Mouse (Mus musculus) bone marrow macrophage, adult 2 months (primary cell): ENCODE results near the gene Lancl3.

Experiments used
- CTCF ChIP-seq: IDR thresholded peaks from 2 replicates; pipeline ENCODE4 v1.5.1; 2012; ENCODE audit warnings: low read depth, mild to moderate bottlenecking, low read length, moderate library complexity
- POLR2A ChIP-seq: IDR thresholded peaks from 2 replicates; pipeline ENCODE4 v1.6.1; 2012; ENCODE audit warnings: mild to moderate bottlenecking, low read depth, low read length, borderline replicate concordance

GRCm38 (mm10) chrX:9199761-9200371, at the start of gene Lancl3:
- no peak for TF ChIP-seq POLR2A
- no peak for TF ChIP-seq CTCF
